Comparison of ENCODE assay signal across 26 mouse cellular contexts in the genomic region with DNA sequence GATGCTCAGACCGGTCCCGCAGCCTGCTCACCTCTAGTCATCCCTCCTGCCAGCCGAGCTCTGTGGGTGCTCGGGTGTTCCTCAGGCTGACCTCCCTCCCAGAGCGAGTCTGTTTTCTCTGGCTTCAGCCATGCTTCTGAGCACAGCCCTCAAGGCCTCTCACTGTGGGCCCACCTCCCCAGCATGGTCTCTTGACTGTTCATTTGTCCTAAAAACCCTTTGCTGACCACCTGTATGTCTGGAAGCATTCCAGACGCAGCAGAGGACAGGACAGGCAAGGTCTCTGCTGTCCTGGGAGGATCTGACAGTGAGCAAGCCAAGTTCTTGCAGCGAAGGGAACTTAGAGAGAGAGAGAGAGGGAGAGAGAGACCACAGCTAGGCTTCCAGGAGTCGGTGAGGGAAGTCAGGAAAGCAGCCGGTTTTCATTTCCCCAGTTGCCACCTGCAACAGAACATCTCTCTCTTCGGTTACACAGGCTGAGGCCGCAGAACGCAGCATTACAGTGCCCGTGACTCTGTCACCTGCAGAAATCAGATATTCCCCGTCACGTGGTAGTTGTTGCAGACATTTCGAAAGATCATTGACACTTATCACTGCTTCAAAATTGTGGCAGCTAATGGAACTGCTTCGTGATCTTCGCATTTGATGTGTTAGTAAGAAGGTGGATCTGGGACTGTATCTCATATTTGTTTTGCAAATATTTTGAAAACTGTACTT. TPM values are rescaled to one million over a fixed set of nuclear protein-coding genes. Genes with fewer than 3 reads are reported as not detected.
A peak's percentile ranks its signal among the peaks of the same experiment; 100 is the strongest.
DNase-seq lines count a peak whose midpoint lies in the region; ATAC-seq lines count a peak whose summit lies in the region.
"Had no signal": no experiment of that assay in that cellular context is flagged by ENCODE, and none has a peak within 500 bp of the region (broad histone marks: within the 10 kb centered on the region; RNA-seq: fewer than 3 reads in every experiment).

No protein-coding gene starts in this region.

- no peak for ATAC-seq in hindbrain, embryonic 12.5 days (ENCODE audit: low FRiP score)
- no peak for ATAC-seq in hindbrain, embryonic 13.5 days (ENCODE audit: low FRiP score)
- ATAC-seq: forebrain, embryonic 15.5 days; hindbrain, embryonic 16.5 days; inflammation-experienced regulatory T-cells, adult 6 months; intestine, embryonic 16.5 days had no signal

- DNase-seq in cerebellum, adult 9-11 months = peak; percentile 59
- no peak for DNase-seq in cerebellum, postnatal 25 days
- DNase-seq in A20 (ENCODE audit: low read depth, low spot score) = peak; percentile 58
- DNase-seq in right cerebral cortex, adult 18-20 months = no peak
- DNase-seq: adrenal gland, adult 2 months; adrenal gland, postnatal 14 days; B cell, adult 2 months; cerebellum, adult 11 months; cerebellum, adult 2 months; cerebellum, postnatal 10 days; gastrocnemius, postnatal 25 days; heart, adult 18-20 months; heart, postnatal 10 days; heart, postnatal 36 days had no signal

- no peaks in the 10 kb centered on the region for H3K9me3 ChIP-seq in hindbrain, embryonic 12.5 days (replicated peaks)
- no peaks in the 10 kb centered on the region for H3K9me3 ChIP-seq in hindbrain, embryonic 13.5 days
- H3K9me3 ChIP-seq: embryonic facial prominence, embryonic 12.5 days; forebrain, embryonic 12.5 days; forebrain, embryonic 15.5 days; heart, embryonic 12.5 days; heart, embryonic 15.5 days had no signal

- peaks cover 48% of the 10 kb centered on the region for H3K27me3 ChIP-seq in hindbrain, embryonic 12.5 days
- H3K27me3 ChIP-seq in hindbrain, embryonic 13.5 days = peaks cover 54% of the 10 kb centered on the region
- H3K27me3 ChIP-seq: forebrain, embryonic 15.5 days had no signal

- no peak overlapping the region for H3K4me2 ChIP-seq in hindbrain, embryonic 12.5 days (replicated peaks)
- no peak overlapping the region for H3K4me2 ChIP-seq in hindbrain, embryonic 13.5 days
- H3K4me2 ChIP-seq: embryonic facial prominence, embryonic 12.5 days; forebrain, embryonic 12.5 days; forebrain, embryonic 15.5 days; heart, embryonic 12.5 days; heart, embryonic 15.5 days had no signal

- no peak overlapping the region for H3K4me3 ChIP-seq in hindbrain, embryonic 12.5 days
- no peak overlapping the region for H3K4me3 ChIP-seq in hindbrain, embryonic 13.5 days
- H3K4me3 ChIP-seq: embryonic facial prominence, embryonic 12.5 days; erythroblast, embryonic 14.5 days; forebrain, embryonic 12.5 days; forebrain, embryonic 15.5 days; heart, embryonic 12.5 days; heart, embryonic 15.5 days had no signal

- H3K27ac ChIP-seq in hindbrain, embryonic 12.5 days = 0 out of 2 replicates have a peak overlapping the region, but pooled peaks have one; percentile 23
- no peak overlapping the region for H3K27ac ChIP-seq in hindbrain, embryonic 13.5 days
- H3K27ac ChIP-seq: embryonic facial prominence, embryonic 12.5 days; forebrain, embryonic 12.5 days; forebrain, embryonic 15.5 days; heart, embryonic 15.5 days had no signal

- H3K4me1 ChIP-seq in hindbrain, embryonic 12.5 days = peaks cover 34% of the 10 kb centered on the region
- peaks cover 59% of the 10 kb centered on the region for H3K4me1 ChIP-seq in hindbrain, embryonic 13.5 days (replicated peaks)
- H3K4me1 ChIP-seq: embryonic facial prominence, embryonic 12.5 days; heart, embryonic 12.5 days; heart, embryonic 15.5 days had no signal

- no peak overlapping the region for H3K9ac ChIP-seq in hindbrain, embryonic 12.5 days
- no peak overlapping the region; the same call in 1 of the 2 replicates for H3K9ac ChIP-seq in hindbrain, embryonic 13.5 days
- H3K9ac ChIP-seq: embryonic facial prominence, embryonic 12.5 days; forebrain, embryonic 12.5 days; forebrain, embryonic 15.5 days; heart, embryonic 12.5 days; heart, embryonic 15.5 days had no signal

- whole genome bisulfite sequencing in hindbrain, embryonic 12.5 days = 60% methylated on average over 18 of the region's 18 CpGs
- WGBS in hindbrain, embryonic 13.5 days = 64% methylated on average over 18 of the region's 18 CpGs

- no peaks in the 10 kb centered on the region for H3K36me3 ChIP-seq in hindbrain, embryonic 12.5 days
- H3K36me3 ChIP-seq in hindbrain, embryonic 13.5 days = no peaks in the 10 kb centered on the region
- H3K36me3 ChIP-seq: embryonic facial prominence, embryonic 12.5 days; forebrain, embryonic 12.5 days; forebrain, embryonic 15.5 days; heart, embryonic 12.5 days; heart, embryonic 15.5 days had no signal

RNA-seq across cellular contexts. Expression of a gene that starts 25.2 kb away (rescaled TPM):
- polyA plus RNA-seq in hindbrain, embryonic 12.5 days (2016; fragmentation: Nextera tagmentation; extraction: Ambion mirVana) = 57.1 and 57.9 TPM in 2 replicates
- 61.5 and 68.1 TPM in 2 replicates for polyA plus RNA-seq in hindbrain, embryonic 13.5 days (2015; fragmentation: Nextera tagmentation; extraction: Ambion mirVana)

RNA-seq across cellular contexts. Expression of a gene that starts 27.8 kb away (rescaled TPM):
- 12.3 and 13.5 TPM in 2 replicates for polyA plus RNA-seq in hindbrain, embryonic 12.5 days (2016; fragmentation: Nextera tagmentation; extraction: Ambion mirVana)
- polyA plus RNA-seq in hindbrain, embryonic 13.5 days (2015; fragmentation: Nextera tagmentation; extraction: Ambion mirVana) = 9.4 and 11.4 TPM in 2 replicates
- polyA plus RNA-seq: erythroblast, embryonic 14.5 days; gonadal fat pad, adult 2 months; heart, embryonic 12.5 days; inflammation-experienced regulatory T-cells, adult 6 months had no signal

Comparison
In these comparisons a context has a peak if more than half of its experiments do, and no peak if none do; other contexts are left out.
1. DNase-seq: peak in cerebellum, adult 9-11 months (single experiment) and A20 (single experiment); none in cerebellum, postnatal 25 days (0 of 2) and right cerebral cortex, adult 18-20 months (single experiment).